Mouse (Mus musculus) CH12.LX (cell line): Measurements from ENCODE around the gene Zc3h6. TPM values are rescaled to one million over a fixed set of nuclear protein-coding genes. Genes with fewer than 3 reads are reported as not detected.

Experiments used
- DNase-seq: peaks from one replicate; pipeline ENCODE4 v3.0.0-alpha.2; 2013; ENCODE audit errors: extremely low read depth
- H3K27ac ChIP-seq: 2 replicates; pipeline ENCODE4 v1.5.1; 2012; ENCODE audit warnings: low read depth, mild to moderate bottlenecking, control low read depth, moderate library complexity; ENCODE audit not compliant: insufficient read depth
- H3K27me3 ChIP-seq: replicated peaks from 2 replicates; pipeline ENCODE3; 2012; ENCODE audit warnings: inconsistent platforms
- H3K36me3 ChIP-seq, 2 experiments: replicated peaks in 1 of 2; 2 replicates each; pipeline versions ENCODE3 to v1.6.1; 2012; ENCODE audit warnings: inconsistent platforms in 1 of 2, low read length in 1 of 2, mild to moderate bottlenecking in 1 of 2, mixed read lengths in 1 of 2, moderate library complexity in 1 of 2; ENCODE audit not compliant: control insufficient read depth in 1 of 2, insufficient read depth in 1 of 2
- H3K4me1 ChIP-seq, 2 experiments: 2 replicates each; pipeline ENCODE4 v1.6.1; 2012; ENCODE audit warnings: inconsistent platforms in 1 of 2, moderate library complexity in 1 of 2; ENCODE audit not compliant: insufficient read depth in 2 of 2, control insufficient read depth in 1 of 2
- H3K4me2 ChIP-seq: 2 replicates; pipeline ENCODE4 v1.6.1; 2012; ENCODE audit warnings: low read depth, mild to moderate bottlenecking, control low read depth; ENCODE audit not compliant: poor library complexity, insufficient read depth, severe bottlenecking
- H3K4me3 ChIP-seq, 3 experiments: fragments of 150-350 bp in 1 of 3; sonication (generic) in 1 of 3; replicated peaks in 1 of 3; 2 replicates each; pipeline versions ENCODE3 to v1.5.1; 2011 to 2012; ENCODE audit warnings: low read depth in 2 of 3, low read length in 2 of 3, mild to moderate bottlenecking in 2 of 3, moderate library complexity in 2 of 3, control low read depth in 1 of 3, improper control_type of control experiment in 1 of 3, inconsistent platforms in 1 of 3, mixed read lengths in 1 of 3; ENCODE audit not compliant: poor library complexity in 1 of 3
- H3K79me2 ChIP-seq: replicated peaks from 2 replicates; pipeline ENCODE4 v1.6.1; 2012; ENCODE audit warnings: mild to moderate bottlenecking, moderate library complexity; ENCODE audit not compliant: control insufficient read depth, poor library complexity, insufficient read depth, severe bottlenecking; ENCODE audit errors: extremely low read depth
- H3K9ac ChIP-seq: 2 replicates; pipeline ENCODE4 v1.6.1; 2012; ENCODE audit warnings: low read depth, mild to moderate bottlenecking, control low read depth, moderate library complexity; ENCODE audit not compliant: insufficient read depth
- H3K9me3 ChIP-seq: replicated peaks from 2 replicates; pipeline ENCODE3; 2012; ENCODE audit warnings: low read length, inconsistent platforms, mixed read lengths
- CHD2 ChIP-seq: IDR thresholded peaks from 2 replicates; pipeline ENCODE4 v1.6.1; 2011; ENCODE audit warnings: low read length, improper control_type of control experiment
- E2F4 ChIP-seq: IDR thresholded peaks from 2 replicates; pipeline ENCODE4 v1.6.1; 2011; ENCODE audit warnings: low read depth, low read length, improper control_type of control experiment; ENCODE audit not compliant: insufficient replicate concordance
- ETS1 ChIP-seq: conservative IDR thresholded peaks from 2 replicates; pipeline ENCODE4 v1.6.1; 2012; ENCODE audit warnings: low read depth, mild to moderate bottlenecking, inconsistent platforms, low read length, improper control_type of control experiment, moderate library complexity
- GABPA ChIP-seq: IDR thresholded peaks from 2 replicates; pipeline ENCODE4 v1.6.1; 2012; ENCODE audit warnings: low read depth, low read length, improper control_type of control experiment, inconsistent platforms; ENCODE audit not compliant: insufficient replicate concordance
- HCFC1 ChIP-seq: IDR thresholded peaks from 2 replicates; pipeline ENCODE4 v1.6.1; 2012; ENCODE audit warnings: low read depth, mild to moderate bottlenecking, inconsistent platforms, low read length, improper control_type of control experiment
- JUN ChIP-seq: IDR thresholded peaks from 2 replicates; pipeline ENCODE4 v1.6.1; 2011; ENCODE audit warnings: low read depth, mild to moderate bottlenecking, low read length, improper control_type of control experiment, moderate library complexity; ENCODE audit not compliant: insufficient read depth
- JUND ChIP-seq: conservative IDR thresholded peaks from 2 replicates; pipeline ENCODE4 v1.6.1; 2011; ENCODE audit warnings: low read depth, low read length, improper control_type of control experiment
- KAT2A ChIP-seq: IDR thresholded peaks from 2 replicates; pipeline ENCODE4 v1.6.1; 2012; ENCODE audit warnings: low read length, improper control_type of control experiment, inconsistent platforms; ENCODE audit not compliant: insufficient replicate concordance
- MAFK ChIP-seq: IDR thresholded peaks from 2 replicates; pipeline ENCODE4 v1.6.1; 2011; ENCODE audit warnings: low read length, improper control_type of control experiment; ENCODE audit not compliant: insufficient replicate concordance
- NRF1 ChIP-seq: IDR thresholded peaks from 2 replicates; pipeline ENCODE4 v1.6.1; 2014; ENCODE audit warnings: low read depth, mild to moderate bottlenecking, inconsistent platforms, low read length, improper control_type of control experiment, moderate library complexity
- PAX5 ChIP-seq: IDR thresholded peaks from 2 replicates; pipeline ENCODE4 v1.6.1; 2012; ENCODE audit warnings: low read length, inconsistent platforms, mixed read lengths
- RCOR1 ChIP-seq: conservative IDR thresholded peaks from 2 replicates; pipeline ENCODE4 v1.6.1; 2012; ENCODE audit warnings: low read depth, mild to moderate bottlenecking, inconsistent platforms, low read length, improper control_type of control experiment
- SMC3 ChIP-seq: IDR thresholded peaks from 2 replicates; pipeline ENCODE4 v1.6.1; 2011; ENCODE audit warnings: low read depth, low read length, improper control_type of control experiment
- TBP ChIP-seq: conservative IDR thresholded peaks from 2 replicates; pipeline ENCODE4 v1.6.1; 2011; ENCODE audit warnings: low read depth, low read length, improper control_type of control experiment
- TCF12 ChIP-seq: IDR thresholded peaks from 2 replicates; pipeline ENCODE4 v1.6.1; 2014; ENCODE audit warnings: low read depth, mild to moderate bottlenecking, inconsistent platforms, low read length, improper control_type of control experiment
- USF2 ChIP-seq: conservative IDR thresholded peaks from 2 replicates; pipeline ENCODE4 v1.6.1; 2011; ENCODE audit warnings: low read depth, low read length, improper control_type of control experiment
- ZC3H11A ChIP-seq: IDR thresholded peaks from 2 replicates; pipeline ENCODE4 v1.6.1; 2012; ENCODE audit warnings: low read depth, mild to moderate bottlenecking, inconsistent platforms, low read length, improper control_type of control experiment
- ZKSCAN1 ChIP-seq: IDR thresholded peaks from 2 replicates; pipeline ENCODE4 v1.6.1; 2012; ENCODE audit warnings: low read depth, inconsistent platforms, low read length, improper control_type of control experiment, borderline replicate concordance
- ZMIZ1 ChIP-seq: IDR thresholded peaks from 2 replicates; pipeline ENCODE4 v1.6.1; 2012; ENCODE audit warnings: low read depth, mild to moderate bottlenecking, inconsistent platforms, low read length, improper control_type of control experiment
- dilution Hi-C: fragments of 300-500 bp; cut with MboI; formaldehyde crosslinking; loops from 2 replicates; pipeline ENCODE4 v1.14.3; 2020; ENCODE audit warnings: low sequenced_read_pairs; ENCODE audit not compliant: extremely low pct_unique_long_range_greater_than_20kb, extremely low pct_ligation_motif_present
- in situ Hi-C: fragments of 300-500 bp; cut with MboI; formaldehyde crosslinking; loops from 3 replicates; pipeline ENCODE4 v1.14.3; 2019; ENCODE audit warnings: low sequenced_read_pairs, low pct_ligation_motif_present, low pct_unique_long_range_greater_than_20kb, mixed read lengths
- polyA plus RNA-seq: library from polyadenylated mRNA; unstranded; fragments of >175 nt; gene quantifications from 2 replicates; pipeline ENCODE4 v1.2.1, GENCODE M21; 2012; ENCODE audit warnings: low read depth; ENCODE audit not compliant: insufficient read length
- total RNA-seq, 2 experiments: library from RNA; depleted of rRNA; stranded (reverse); fragments of 300-350 nt in 1 of 2; fragments of >200 nt in 1 of 2; gene quantifications; 2 replicates each; pipeline ENCODE4 v1.2.3; 2012 to 2014

Gene Zc3h6
- total and polyA plus RNA-seq, 3 experiments: 0.59 to 0.72 (median 0.64) TPM

- Histone ChIP-seq H3K27me3 (no peaks in the 10 kb centered on the region), H3K79me2 (no peaks in the 10 kb centered on the region), H3K27ac (no peak overlapping the region), H3K4me1 (no peaks in the 10 kb centered on the region), H3K4me3 (no peak overlapping the region), H3K9ac (no peak overlapping the region), H3K36me3 (peaks cover 25 to 76% of the 10 kb centered on the region in 2 experiments), H3K4me2 (no peak overlapping the region), H3K9me3 (peaks cover 2% of the 10 kb centered on the region)
- no peak for DNase-seq
- no peak for TF ChIP-seq TBP
- no peak for TF ChIP-seq PAX5
- TF ChIP-seq TCF12: no peak
- TF ChIP-seq ETS1: no peak
- in situ Hi-C loops: loop anchor here (25.0 kb wide), 1 partner anchor 334 kb away; no protein-coding TSS in a partner anchor
- dilution Hi-C loops: no loop called here
These were observed 38.8 kb upstream of the Zc3h6 start for GRCm38 (mm10) chr2:128928446-128928845.

- Histone ChIP-seq H3K79me2 (no peaks in the 10 kb centered on the region), H3K4me3 (no peak overlapping the region), H3K27ac (no peak overlapping the region), H3K4me2 (no peak overlapping the region), H3K9me3 (peaks cover 2% of the 10 kb centered on the region), H3K9ac (no peak overlapping the region), H3K27me3 (no peaks in the 10 kb centered on the region), H3K36me3 (peaks cover 29 to 80% of the 10 kb centered on the region in 2 experiments), H3K4me1 (no peaks in the 10 kb centered on the region)
- no peak for DNase-seq
- in situ Hi-C loops: loop anchor here (25.0 kb wide), 1 partner anchor 332 kb away; no protein-coding TSS in a partner anchor
- TF ChIP-seq ZMIZ1 (no peak), GABPA (no peak), MAFK (no peak), SMC3 (no peak), JUN (no peak), ZKSCAN1 (no peak), NRF1 (no peak), USF2 (no peak), HCFC1 (no peak), JUND (no peak), CHD2 (no peak), ZC3H11A (no peak), KAT2A (no peak), E2F4 (no peak), TBP (no peak), PAX5 (no peak), RCOR1 (no peak)
- dilution Hi-C loops: no loop called here
These were observed 36.5 kb upstream of the Zc3h6 start for GRCm38 (mm10) chr2:128930704-128931103.
